9 mouse cellular contexts compared by ENCODE assay signal in genomic region chr12:118847861-118848495, GRCm38 (mm10). TPM values are rescaled to one million over a fixed set of nuclear protein-coding genes. Genes with fewer than 3 reads are reported as not detected.
A peak's percentile ranks its signal among the peaks of the same experiment; 100 is the strongest.
DNase-seq lines count a peak whose midpoint lies in the region; ATAC-seq and TF ChIP-seq lines count a peak whose summit lies in the region.
"Had no signal": no experiment of that assay in that cellular context is flagged by ENCODE, and none has a peak within 500 bp of the region (broad histone marks: within the 10 kb centered on the region; RNA-seq: fewer than 3 reads in every experiment).

No protein-coding gene starts in this region.

- peak overlapping the region; percentile 48 for H3K4me3 ChIP-seq in neural tube, embryonic 11.5 days (ENCODE audit: low read depth, low read length)
- peak overlapping the region; percentile 32 for H3K4me3 ChIP-seq in liver, embryonic 12.5 days
- H3K4me3 ChIP-seq in stomach, postnatal 0 days (ENCODE audit: low read depth, low read length): peak overlapping the region; percentile 23

- WGBS in neural tube, embryonic 11.5 days: under 1% methylated on average over 22 of the region's 23 CpGs
- WGBS in liver, embryonic 12.5 days (ENCODE audit: insufficient replicate concordance): 3% methylated on average over 21 of the region's 23 CpGs
- 3% methylated on average over 21 of the region's 23 CpGs for WGBS in stomach, postnatal 0 days

- H3K27ac ChIP-seq in neural tube, embryonic 11.5 days (ENCODE audit: low read depth, low read length): peak overlapping the region; percentile 36; the same call in 1 of the 2 replicates
- no peak overlapping the region for H3K27ac ChIP-seq in liver, embryonic 12.5 days
- H3K27ac ChIP-seq in stomach, postnatal 0 days (replicated peaks): no peak overlapping the region

- H3K4me1 ChIP-seq in neural tube, embryonic 11.5 days (ENCODE audit: control insufficient read depth, insufficient read depth, low read length): peaks cover 4% of the 10 kb centered on the region; the same call in 1 of the 2 replicates
- H3K4me1 ChIP-seq in liver, embryonic 12.5 days: peaks cover 11% of the 10 kb centered on the region; the same call in 1 of the 2 replicates
- no peaks in the 10 kb centered on the region for H3K4me1 ChIP-seq in stomach, postnatal 0 days (replicated peaks; ENCODE audit: control insufficient read depth, insufficient read depth)

- TF ChIP-seq CTCF in stomach, postnatal 0 days (IDR thresholded peaks at IDR 0.05; ENCODE audit: low read depth): no peak

- H3K27me3 ChIP-seq in neural tube, embryonic 11.5 days (ENCODE audit: control insufficient read depth, insufficient read depth, low read length): peaks cover 84% of the 10 kb centered on the region
- H3K27me3 ChIP-seq in liver, embryonic 12.5 days (replicated peaks): peaks cover 89% of the 10 kb centered on the region
- H3K27me3 ChIP-seq in stomach, postnatal 0 days (ENCODE audit: control insufficient read depth, insufficient read depth, low read length): peaks cover 28% of the 10 kb centered on the region

- H3K9ac ChIP-seq in neural tube, embryonic 11.5 days (ENCODE audit: low read length): peak overlapping the region; percentile 59
- H3K9ac ChIP-seq in liver, embryonic 12.5 days: no peak overlapping the region
- no peak overlapping the region for H3K9ac ChIP-seq in stomach, postnatal 0 days (ENCODE audit: low read length)

- no peaks in the 10 kb centered on the region for H3K36me3 ChIP-seq in neural tube, embryonic 11.5 days (ENCODE audit: control insufficient read depth, insufficient read depth, low read length)
- H3K36me3 ChIP-seq in liver, embryonic 12.5 days: no peaks in the 10 kb centered on the region
- no peaks in the 10 kb centered on the region for H3K36me3 ChIP-seq in stomach, postnatal 0 days (ENCODE audit: control insufficient read depth, insufficient read depth, low read length)

- peak; percentile 8 for DNase-seq in CD4-positive, CD25-positive, alpha-beta regulatory T cell, adult 2 months (ENCODE audit: low read depth, low spot score)
- no peak for DNase-seq in neural tube, embryonic 11.5 days (ENCODE audit: low spot score)
- no peak for DNase-seq in neural tube, embryonic 10.5 days (ENCODE audit: extremely low spot score, low spot score)
- DNase-seq in stomach, postnatal 0 days (ENCODE audit: low spot score): peak; percentile 44
- no peak for DNase-seq in urinary bladder, adult 2 months (ENCODE audit: low spot score)
- no peak for DNase-seq in kidney, postnatal 10 days

- no peaks in the 10 kb centered on the region for H3K9me3 ChIP-seq in neural tube, embryonic 11.5 days (ENCODE audit: control insufficient read depth, low read length)
- H3K9me3 ChIP-seq in liver, embryonic 12.5 days (replicated peaks): no peaks in the 10 kb centered on the region
- H3K9me3 ChIP-seq in stomach, postnatal 0 days (ENCODE audit: control insufficient read depth, low read length): no peaks in the 10 kb centered on the region

- no peak for ATAC-seq in CD4-positive, CD25-positive, alpha-beta regulatory T cell, adult 4 months
- ATAC-seq in neural tube, embryonic 11.5 days (ENCODE audit: insufficient read depth, low FRiP score, low TSS enrichment): peak; percentile 11; the same call in 1 of the 2 replicates
- ATAC-seq in liver, embryonic 12.5 days: no peak
- no peak for ATAC-seq in stomach, postnatal 0 days (ENCODE audit: low FRiP score, low TSS enrichment)

- TF ChIP-seq EP300 in stomach, postnatal 0 days (optimal IDR thresholded peaks at IDR 0.05): no peak

- H3K4me2 ChIP-seq in neural tube, embryonic 11.5 days (ENCODE audit: low read depth): peak overlapping the region; percentile 75
- peak overlapping the region; percentile 48 for H3K4me2 ChIP-seq in liver, embryonic 12.5 days
- H3K4me2 ChIP-seq in stomach, postnatal 0 days (replicated peaks; ENCODE audit: low read depth): peak overlapping the region; percentile 44

RNA-seq across cellular contexts. Expression of gene Sp8, which starts 1.8 kb away (rescaled TPM):
- polyA plus RNA-seq in CD4-positive, CD25-positive, alpha-beta regulatory T cell, adult 4 months (2017; shearing (Covaris generic)): not detected
- 9.4 and 9.8 TPM in 2 replicates for polyA plus RNA-seq in neural tube, embryonic 11.5 days (2014; fragmentation: Nextera tagmentation; extraction: Ambion mirVana)
- 0.02 TPM in 2 replicates for polyA plus RNA-seq in liver, embryonic 12.5 days (2016; fragmentation: Nextera tagmentation; extraction: Ambion mirVana)
- polyA plus RNA-seq in stomach, postnatal 0 days (2015; fragmentation: Nextera tagmentation; extraction: Ambion mirVana): 0.02 TPM in 1 of 2 replicates, not detected in the other
- polyA plus RNA-seq in urinary bladder, adult 2 months (2012; rRNA removed): 0.04 TPM in 2 replicates
- polyA plus RNA-seq: testis, adult 2 months had no signal

Comparison
In these comparisons a context has a peak if more than half of its experiments do, and no peak if none do; other contexts are left out.
1. DNase-seq: peak in CD4-positive, CD25-positive, alpha-beta regulatory T cell, adult 2 months (single experiment) and stomach, postnatal 0 days (single experiment); none in neural tube, embryonic 11.5 days (single experiment), neural tube, embryonic 10.5 days (single experiment), urinary bladder, adult 2 months (single experiment) and kidney, postnatal 10 days (single experiment).
2. Peak in every context shown above with its lines, with median percentiles within 50 percentile points of each other: H3K4me2 ChIP-seq and H3K4me3 ChIP-seq.